Mouse (Mus musculus) frontal cortex, postnatal 14 days (tissue): ENCODE data around the gene 4931423N10Rik.
"Not testable (repeated sequence)": the region's sequence is repeated elsewhere in the genome, so short reads cannot be mapped to it uniquely, and the experiment has no call there.

Experiments
- DNase-seq, 2 experiments: peaks; one replicate each; pipeline ENCODE4 v3.0.0; 2022; ENCODE audit warnings: low spot score in 2 of 2

Gene 4931423N10Rik

DNA sequence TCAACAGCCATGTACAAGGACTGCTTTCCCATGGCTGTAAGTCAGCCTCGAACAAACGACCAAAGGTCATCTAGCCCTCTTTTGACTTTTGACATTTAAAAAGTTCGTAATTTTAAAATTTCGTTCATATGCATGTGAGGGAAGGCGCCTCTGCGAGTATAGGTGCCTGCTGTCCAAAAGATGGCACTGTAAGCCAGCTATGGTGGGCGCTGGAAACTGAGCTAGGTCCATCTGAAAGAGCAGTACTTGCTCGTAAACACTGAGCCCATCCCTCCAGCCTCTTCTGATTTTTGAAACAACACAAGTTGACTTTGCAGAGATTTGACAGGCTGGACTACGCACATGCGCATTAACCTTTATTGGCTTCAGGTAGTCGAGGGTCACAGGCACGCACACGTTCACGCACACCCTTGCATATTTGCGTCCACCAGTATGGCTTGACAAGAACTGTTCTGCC, at the start of gene 4931423N10Rik:
Gene 4931423N10Rik (plus strand): TSS at position 407 of the 457 bp plus-strand sequence.
- no peak for DNase-seq

DNA sequence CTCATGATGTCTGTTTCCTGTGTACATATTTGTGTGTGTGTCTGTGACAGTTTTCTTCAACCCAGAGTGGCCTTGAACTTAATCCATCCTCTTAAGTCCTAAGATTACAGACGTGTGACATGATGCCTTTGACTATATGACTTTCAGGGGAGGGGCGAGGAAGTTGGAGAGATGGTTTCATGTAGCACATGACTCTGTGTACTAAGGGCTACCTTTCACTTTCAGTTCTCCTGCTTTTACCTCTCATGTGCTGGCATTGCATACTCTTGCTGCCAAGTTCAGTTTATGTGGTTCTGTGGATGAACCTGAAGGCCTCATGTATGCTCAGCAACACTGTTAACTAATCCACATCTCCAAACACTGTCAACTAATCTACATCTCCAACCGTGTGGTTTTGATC, 35.0 kb upstream of the 4931423N10Rik start:
- DNase-seq, result no peak

DNA sequence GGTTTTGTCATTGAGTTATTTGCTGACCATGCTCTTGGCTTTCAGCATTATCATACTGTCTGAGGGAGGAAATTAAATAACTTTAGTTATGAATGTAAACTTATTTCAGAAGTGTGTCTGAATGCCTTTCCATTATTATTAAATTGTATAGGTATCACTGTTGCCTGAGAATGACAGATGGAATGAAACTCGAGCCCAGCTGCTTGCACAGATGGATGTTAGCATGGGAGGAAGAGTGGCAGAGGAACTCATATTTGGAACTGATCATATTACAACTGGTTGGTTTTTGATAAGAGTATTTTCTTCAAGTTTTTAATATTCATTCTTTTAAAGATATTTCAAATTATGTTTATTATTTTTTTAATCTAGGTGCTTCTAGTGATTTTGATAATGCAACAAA, 12.9 kb upstream of the 4931423N10Rik start:
- DNase-seq, result no peak

DNA sequence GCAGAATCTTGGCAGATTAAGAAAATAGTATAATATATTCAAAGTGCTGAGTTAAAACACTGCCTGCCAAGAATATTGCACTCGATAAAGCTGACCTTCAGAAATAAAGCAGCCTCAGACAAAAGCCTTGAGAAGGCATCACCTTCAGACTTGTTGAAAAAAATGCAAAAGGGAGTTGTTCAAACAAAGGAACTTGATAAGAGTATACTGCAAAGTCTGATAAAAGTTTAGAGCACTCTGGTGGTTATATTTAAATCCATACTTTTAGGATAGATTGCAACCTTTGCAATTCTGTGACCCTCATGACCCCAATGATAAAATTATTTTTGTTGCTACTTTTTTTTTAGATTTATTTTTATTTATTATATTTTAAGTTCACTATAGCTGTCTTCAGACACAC, 6.2 kb upstream of the 4931423N10Rik start:
- no peak for DNase-seq

DNA sequence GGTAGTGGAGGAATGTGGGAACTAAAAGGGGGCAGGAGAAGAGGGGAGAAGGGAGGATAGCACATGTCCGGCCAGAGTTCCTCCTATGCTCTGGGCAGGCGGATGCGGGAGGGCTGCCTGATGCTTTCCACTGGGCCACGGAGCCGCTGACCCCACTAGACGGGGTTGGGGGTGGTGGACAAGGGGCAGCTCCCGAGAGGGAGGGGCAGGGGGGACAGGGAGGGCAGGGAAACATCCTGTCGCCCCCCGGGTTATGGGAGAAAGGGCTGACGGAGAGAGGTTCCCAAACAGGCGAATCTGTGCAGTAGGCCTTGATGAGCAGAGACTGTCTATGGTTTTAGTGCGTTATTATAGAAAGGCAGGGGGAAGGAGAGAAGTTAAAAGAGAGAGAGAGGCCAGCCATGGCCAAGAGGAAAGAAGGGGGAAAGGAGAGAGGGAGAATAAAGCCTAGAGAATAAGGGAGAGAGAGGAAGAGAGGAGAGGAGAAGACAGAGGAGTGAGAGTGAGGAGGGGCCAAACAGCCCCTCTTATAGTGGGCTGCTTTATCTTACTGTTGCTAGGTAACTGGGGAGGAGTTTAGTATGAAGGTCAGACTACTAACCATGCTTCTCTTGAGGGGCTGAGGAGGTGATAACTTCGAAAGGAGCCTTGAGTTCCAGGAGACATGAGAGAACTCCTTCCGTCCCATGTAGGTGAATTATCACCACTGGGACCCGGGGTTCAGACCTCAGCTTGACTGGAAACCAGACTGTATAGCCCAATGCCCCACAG, 4.2 kb upstream of the 4931423N10Rik start:
- DNase-seq, result no peak

DNA sequence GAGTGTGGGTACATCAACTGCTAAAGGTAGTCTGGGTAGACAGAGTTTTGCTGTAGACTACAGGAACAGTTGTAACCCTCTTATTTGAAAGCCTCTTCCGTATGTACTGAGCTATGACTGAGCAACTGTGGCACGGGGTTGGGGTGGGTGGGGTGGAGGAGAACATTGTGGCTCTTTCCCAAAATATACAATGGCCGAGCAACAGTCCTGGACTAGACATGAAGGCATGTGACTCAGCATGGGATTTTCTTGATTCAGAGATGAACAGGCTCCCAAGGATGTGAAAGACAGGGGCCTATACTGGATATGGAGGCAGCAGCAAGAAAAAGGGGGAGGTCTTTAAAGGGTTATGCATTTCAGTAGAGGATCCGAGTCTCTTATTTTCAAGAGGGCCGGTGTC, 6.4 kb downstream of the 4931423N10Rik start:
- DNase-seq, result no peak

DNA sequence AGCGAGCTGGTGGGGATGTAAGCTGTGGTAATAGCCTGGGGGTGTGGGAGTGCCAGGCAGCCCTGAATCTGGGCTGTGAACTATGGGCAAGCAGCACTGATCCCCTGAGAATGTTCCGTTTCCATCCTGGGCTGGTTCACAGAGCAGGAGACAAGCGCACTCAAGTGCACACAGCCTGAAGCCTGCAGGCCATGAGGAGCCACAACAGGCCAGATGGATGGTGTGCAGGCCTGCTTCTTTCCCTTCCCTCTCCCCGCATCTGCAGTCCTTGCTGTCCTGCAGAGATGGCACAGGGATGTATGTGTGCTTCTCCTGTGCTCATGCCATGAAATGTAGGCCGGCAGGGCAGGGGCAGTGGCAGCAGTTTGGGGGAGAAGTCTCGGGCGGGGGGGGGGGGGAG, 17.9 kb downstream of the 4931423N10Rik start:
- no peak for DNase-seq

DNA sequence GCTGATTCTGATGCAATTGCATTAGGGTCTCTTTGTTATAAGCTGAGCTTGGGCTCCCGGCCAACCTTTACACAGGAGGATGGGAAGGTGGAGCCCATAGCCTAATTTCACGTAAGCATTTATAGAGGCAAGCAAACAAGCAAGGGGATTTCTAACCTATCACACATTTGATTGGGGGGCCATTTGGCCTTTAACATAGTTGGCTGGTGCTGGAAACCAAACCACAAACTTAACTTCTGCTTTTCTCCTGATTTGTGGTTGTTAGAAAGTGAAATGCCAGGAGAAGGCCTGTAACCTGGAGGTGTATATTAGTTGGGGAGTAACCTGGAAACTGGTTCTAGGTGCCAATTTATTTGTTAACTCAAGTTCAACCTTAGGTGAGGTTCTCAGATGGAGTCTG, 21.2 kb downstream of the 4931423N10Rik start:
- no peak for DNase-seq

DNA sequence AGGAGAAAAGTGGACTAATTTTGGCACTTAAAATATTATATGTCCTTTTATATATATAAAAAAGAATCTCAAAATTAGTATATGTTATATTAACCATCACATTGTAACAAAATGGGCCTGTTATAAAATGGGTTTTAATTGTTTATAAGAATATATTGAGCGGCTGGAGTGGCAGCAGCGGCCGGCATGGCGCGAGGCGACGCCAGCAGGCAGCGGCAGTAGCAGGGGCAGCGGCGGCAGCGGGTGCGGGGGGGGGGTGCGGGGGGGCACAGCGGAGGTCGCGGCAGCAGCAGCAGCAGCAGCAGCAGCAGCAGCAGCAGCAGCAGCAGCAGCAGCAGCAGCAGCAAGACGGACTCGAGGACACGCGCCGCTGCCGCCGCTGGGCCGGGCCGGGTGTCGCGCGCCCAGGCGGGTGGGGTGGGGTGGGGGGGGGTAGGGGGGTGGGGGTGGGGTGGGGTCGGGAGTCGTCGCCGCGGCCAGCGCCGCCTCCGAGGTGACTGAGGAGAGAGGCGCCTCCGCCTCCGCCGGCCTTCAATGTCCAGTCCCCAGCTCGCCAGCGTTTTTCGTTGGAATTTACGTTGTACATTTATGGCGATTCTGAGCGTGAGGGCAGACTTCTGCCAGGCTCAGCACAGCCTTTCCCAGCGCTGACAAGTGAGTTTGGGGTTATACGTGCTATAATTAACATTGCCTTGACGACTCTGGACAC, 26.9 kb downstream of the 4931423N10Rik start:
- no peak for DNase-seq

DNA sequence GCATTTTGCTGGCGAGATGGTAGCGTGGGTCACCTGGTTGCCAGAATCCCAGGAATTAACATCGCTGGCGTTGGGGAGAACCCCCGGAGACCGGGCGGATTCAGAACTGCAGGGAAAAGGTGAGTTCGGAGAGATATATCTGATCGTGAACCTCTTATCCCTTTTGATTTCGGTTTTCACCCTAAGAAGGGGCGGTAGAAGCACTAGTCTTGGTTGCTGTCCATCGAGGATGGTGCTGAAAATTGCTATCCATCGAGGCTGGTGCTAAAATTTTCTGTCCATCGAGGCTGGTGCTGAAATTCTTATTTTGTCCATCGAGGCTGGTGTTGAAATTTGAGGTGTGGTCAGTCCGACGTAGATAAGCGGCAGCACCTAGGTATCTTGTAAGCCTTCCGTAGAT, 83.7 kb downstream of the 4931423N10Rik start:
- not testable (repeated sequence) for DNase-seq

DNA sequence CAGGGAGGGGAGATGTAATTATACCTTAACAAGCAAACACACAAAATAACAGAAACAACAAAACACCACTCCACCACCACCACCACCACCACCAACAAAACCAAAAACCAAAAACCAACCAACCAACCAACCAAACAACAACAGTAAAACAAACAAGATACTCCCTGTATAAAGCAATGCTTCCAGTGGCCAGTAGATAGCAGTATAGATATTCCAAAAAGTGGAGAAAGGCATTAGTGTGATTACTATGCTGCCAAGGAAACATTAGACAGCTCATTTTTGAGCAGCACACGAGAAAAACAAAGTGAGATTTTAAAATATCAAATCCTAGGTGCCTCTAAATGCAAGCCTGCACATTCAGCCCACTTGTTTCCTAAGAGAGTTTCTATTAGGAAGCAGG, 107.6 kb downstream of the 4931423N10Rik start:
- DNase-seq, result no peak
